Mouse (Mus musculus): Measurements from ENCODE around the gene Peli2. TPM values are rescaled to one million over a fixed set of nuclear protein-coding genes. Genes with fewer than 3 reads are reported as not detected.

Peli2 gene
- polyA plus RNA-seq, 1 experiment from 2014 or later, result 11.2 TPM

DNA sequence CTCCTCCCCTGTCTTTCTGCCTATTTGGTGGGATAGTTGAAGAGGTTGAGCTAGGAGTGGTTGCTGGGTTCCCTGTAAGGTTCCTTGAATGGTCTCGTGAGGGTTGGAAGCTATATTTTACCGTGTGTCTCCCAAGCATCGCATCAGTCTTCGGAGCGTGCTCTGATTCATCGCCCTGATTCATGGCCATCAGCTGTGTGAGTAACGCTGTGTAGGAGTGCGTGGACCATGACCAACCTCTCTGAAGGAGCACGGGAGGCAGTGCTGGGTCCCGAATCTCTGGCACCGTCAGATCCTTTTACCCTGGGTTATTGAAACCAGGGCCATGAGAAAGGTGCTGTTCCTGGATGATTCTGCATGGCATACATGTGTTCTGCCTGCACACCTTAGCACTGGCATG lies 92.2 kb downstream of the Peli2 start:
- Histone ChIP-seq H3K4me1 (ENCODE audit: control insufficient read depth, insufficient read depth, low read length) (peaks cover 4% of the 10 kb centered on the region; the same call in 1 of the 2 replicates), H3K27me3 (ENCODE audit: control insufficient read depth, insufficient read depth, low read length) (no peaks in the 10 kb centered on the region), H3K4me3 (ENCODE audit: low read depth, low read length) (no peak overlapping the region), H3K4me2 (replicated peaks; ENCODE audit: low read depth, low read length) (no peak overlapping the region), H3K27ac (ENCODE audit: low read length) (no peak overlapping the region), H3K9ac (replicated peaks; ENCODE audit: low read depth, low read length) (no peak overlapping the region), H3K9me3 (ENCODE audit: control insufficient read depth, low read depth, low read length) (no peaks in the 10 kb centered on the region), H3K36me3 (ENCODE audit: control insufficient read depth, insufficient read depth, low read length) (no peaks in the 10 kb centered on the region)
- WGBS, result 88% methylated on average over 11 of the region's 11 CpGs
- ATAC-seq (ENCODE audit: insufficient number of reproducible peaks, insufficient read depth, low FRiP score, low read depth), result no peak

DNA sequence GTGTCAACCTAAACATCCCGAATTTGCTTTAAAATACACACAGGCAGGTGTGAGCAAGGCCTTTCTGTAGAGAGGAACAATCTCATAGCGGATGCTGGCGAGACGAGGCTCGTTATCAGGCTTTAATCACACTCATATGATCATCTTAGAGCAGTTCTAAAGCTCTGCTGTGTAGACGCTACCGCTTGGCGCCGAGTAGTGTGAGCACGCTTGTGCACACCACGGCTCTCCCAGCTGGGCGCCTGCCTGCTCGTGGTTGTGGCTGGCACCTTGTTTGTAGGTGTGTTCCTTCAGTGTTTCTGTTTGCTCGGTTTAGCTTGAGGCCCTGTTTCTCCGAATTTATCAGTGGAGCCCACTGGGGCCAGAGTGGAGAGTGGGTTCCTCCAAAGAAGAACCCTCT lies 93.0 kb downstream of the Peli2 start:
- 91% methylated on average over 15 of the region's 15 CpGs for WGBS
- no peak for ATAC-seq (ENCODE audit: insufficient number of reproducible peaks, insufficient read depth, low FRiP score, low read depth)
- no peaks in the 10 kb centered on the region for H3K9me3 ChIP-seq (ENCODE audit: control insufficient read depth, low read depth, low read length)

DNA sequence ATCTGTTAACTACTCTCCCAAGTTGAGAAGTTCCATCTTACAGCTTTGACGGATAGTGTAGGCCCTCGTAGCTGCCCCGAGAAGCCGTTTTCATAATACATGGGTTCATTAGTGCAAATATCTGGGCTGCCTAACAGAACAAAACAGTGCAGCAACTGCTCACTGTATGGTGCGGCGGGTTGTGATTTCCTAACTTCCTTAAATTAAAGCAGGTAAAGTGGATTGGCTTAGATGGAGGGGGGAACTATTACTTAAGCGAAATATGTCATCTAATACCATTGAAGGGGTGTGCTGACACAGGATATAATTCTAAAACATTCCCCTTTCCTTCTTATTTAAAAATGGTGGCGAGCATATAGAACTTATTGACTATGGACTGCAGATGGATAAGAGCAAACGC lies 101.4 kb downstream of the Peli2 start:
- H3K4me2 ChIP-seq (replicated peaks; ENCODE audit: low read depth, low read length), result no peak overlapping the region

More for the DNA sequence above, 93.0 kb downstream of the Peli2 start:
- H3K9ac ChIP-seq (replicated peaks; ENCODE audit: low read depth, low read length), result no peak overlapping the region
- no peak overlapping the region for H3K4me3 ChIP-seq (ENCODE audit: low read depth, low read length)
- H3K27me3 ChIP-seq (ENCODE audit: control insufficient read depth, insufficient read depth, low read length), result no peaks in the 10 kb centered on the region
- no peaks in the 10 kb centered on the region for H3K4me1 ChIP-seq (ENCODE audit: control insufficient read depth, insufficient read depth, low read length)
- no peaks in the 10 kb centered on the region for H3K36me3 ChIP-seq (ENCODE audit: control insufficient read depth, insufficient read depth, low read length)
- H3K27ac ChIP-seq (ENCODE audit: low read length), result no peak overlapping the region
- H3K4me2 ChIP-seq (replicated peaks; ENCODE audit: low read depth, low read length), result no peak overlapping the region

GRCm38 (mm10) chr14:48222684-48223083 lies 102.1 kb downstream of the Peli2 start:
- H3K4me1 ChIP-seq (ENCODE audit: control insufficient read depth, insufficient read depth, low read length), result no peaks in the 10 kb centered on the region
- WGBS, result 81% methylated on average over 9 of the region's 9 CpGs
- ATAC-seq (ENCODE audit: insufficient number of reproducible peaks, insufficient read depth, low FRiP score, low read depth), result no peak

More for the DNA sequence above, 101.4 kb downstream of the Peli2 start:
- no peak overlapping the region for H3K4me3 ChIP-seq (ENCODE audit: low read depth, low read length)
- H3K36me3 ChIP-seq (ENCODE audit: control insufficient read depth, insufficient read depth, low read length), result no peaks in the 10 kb centered on the region
- no peak overlapping the region for H3K9ac ChIP-seq (replicated peaks; ENCODE audit: low read depth, low read length)
- WGBS, result 67% methylated on average over 9 of the region's 9 CpGs
- ATAC-seq (ENCODE audit: insufficient number of reproducible peaks, insufficient read depth, low FRiP score, low read depth), result no peak
- no peaks in the 10 kb centered on the region for H3K4me1 ChIP-seq (ENCODE audit: control insufficient read depth, insufficient read depth, low read length)
- H3K27ac ChIP-seq (ENCODE audit: low read length), result no peak overlapping the region
- no peaks in the 10 kb centered on the region for H3K9me3 ChIP-seq (ENCODE audit: control insufficient read depth, low read depth, low read length)
- no peaks in the 10 kb centered on the region for H3K27me3 ChIP-seq (ENCODE audit: control insufficient read depth, insufficient read depth, low read length)

GRCm38 (mm10) chr14:48224203-48224602 lies 103.6 kb downstream of the Peli2 start:
- Histone ChIP-seq H3K36me3 (ENCODE audit: control insufficient read depth, insufficient read depth, low read length) (no peaks in the 10 kb centered on the region), H3K27ac (ENCODE audit: low read length) (no peak overlapping the region), H3K27me3 (ENCODE audit: control insufficient read depth, insufficient read depth, low read length) (no peaks in the 10 kb centered on the region), H3K4me3 (ENCODE audit: low read depth, low read length) (no peak overlapping the region), H3K9ac (replicated peaks; ENCODE audit: low read depth, low read length) (no peak overlapping the region), H3K9me3 (ENCODE audit: control insufficient read depth, low read depth, low read length) (no peaks in the 10 kb centered on the region), H3K4me2 (replicated peaks; ENCODE audit: low read depth, low read length) (no peak overlapping the region), H3K4me1 (ENCODE audit: control insufficient read depth, insufficient read depth, low read length) (no peaks in the 10 kb centered on the region)
- WGBS, result 87% methylated on average over 1 of the region's 1 CpGs
- ATAC-seq (ENCODE audit: insufficient number of reproducible peaks, insufficient read depth, low FRiP score, low read depth), result no peak

More at GRCm38 (mm10) chr14:48222684-48223083, 102.1 kb downstream of the Peli2 start:
- H3K27ac ChIP-seq (ENCODE audit: low read length), result no peak overlapping the region
- no peaks in the 10 kb centered on the region for H3K36me3 ChIP-seq (ENCODE audit: control insufficient read depth, insufficient read depth, low read length)
- no peaks in the 10 kb centered on the region for H3K27me3 ChIP-seq (ENCODE audit: control insufficient read depth, insufficient read depth, low read length)
- H3K4me2 ChIP-seq (replicated peaks; ENCODE audit: low read depth, low read length), result no peak overlapping the region
- H3K4me3 ChIP-seq (ENCODE audit: low read depth, low read length), result no peak overlapping the region
- H3K9ac ChIP-seq (replicated peaks; ENCODE audit: low read depth, low read length), result no peak overlapping the region
- H3K9me3 ChIP-seq (ENCODE audit: control insufficient read depth, low read depth, low read length), result no peaks in the 10 kb centered on the region

- no peak overlapping the region for H3K4me3 ChIP-seq (ENCODE audit: low read depth, low read length)
- 61% methylated on average over 5 of the region's 5 CpGs for WGBS
- no peak overlapping the region for H3K9ac ChIP-seq (replicated peaks; ENCODE audit: low read depth, low read length)
- ATAC-seq (ENCODE audit: insufficient number of reproducible peaks, insufficient read depth, low FRiP score, low read depth), result no peak
- H3K27me3 ChIP-seq (ENCODE audit: control insufficient read depth, insufficient read depth, low read length), result no peaks in the 10 kb centered on the region
- no peak overlapping the region for H3K27ac ChIP-seq (ENCODE audit: low read length)
- no peaks in the 10 kb centered on the region for H3K9me3 ChIP-seq (ENCODE audit: control insufficient read depth, low read depth, low read length)
- no peaks in the 10 kb centered on the region for H3K4me1 ChIP-seq (ENCODE audit: control insufficient read depth, insufficient read depth, low read length)
- no peak overlapping the region for H3K4me2 ChIP-seq (replicated peaks; ENCODE audit: low read depth, low read length)
- H3K36me3 ChIP-seq (ENCODE audit: control insufficient read depth, insufficient read depth, low read length), result no peaks in the 10 kb centered on the region
These were observed 104.3 kb downstream of the Peli2 start for GRCm38 (mm10) chr14:48224861-48225300.

GRCm38 (mm10) chr14:48225810-48226446 lies 105.3 kb downstream of the Peli2 start:
- WGBS, result 45% methylated on average over 7 of the region's 7 CpGs
- no peak overlapping the region for H3K9ac ChIP-seq (replicated peaks; ENCODE audit: low read depth, low read length)
- H3K27me3 ChIP-seq (ENCODE audit: control insufficient read depth, insufficient read depth, low read length), result no peaks in the 10 kb centered on the region
- no peak overlapping the region for H3K4me2 ChIP-seq (replicated peaks; ENCODE audit: low read depth, low read length)
- no peak overlapping the region for H3K4me3 ChIP-seq (ENCODE audit: low read depth, low read length)
- H3K4me1 ChIP-seq (ENCODE audit: control insufficient read depth, insufficient read depth, low read length), result no peaks in the 10 kb centered on the region
- no peaks in the 10 kb centered on the region for H3K36me3 ChIP-seq (ENCODE audit: control insufficient read depth, insufficient read depth, low read length)
- H3K9me3 ChIP-seq (ENCODE audit: control insufficient read depth, low read depth, low read length), result no peaks in the 10 kb centered on the region
- ATAC-seq (ENCODE audit: insufficient number of reproducible peaks, insufficient read depth, low FRiP score, low read depth), result no peak
- H3K27ac ChIP-seq (ENCODE audit: low read length), result no peak overlapping the region

DNA sequence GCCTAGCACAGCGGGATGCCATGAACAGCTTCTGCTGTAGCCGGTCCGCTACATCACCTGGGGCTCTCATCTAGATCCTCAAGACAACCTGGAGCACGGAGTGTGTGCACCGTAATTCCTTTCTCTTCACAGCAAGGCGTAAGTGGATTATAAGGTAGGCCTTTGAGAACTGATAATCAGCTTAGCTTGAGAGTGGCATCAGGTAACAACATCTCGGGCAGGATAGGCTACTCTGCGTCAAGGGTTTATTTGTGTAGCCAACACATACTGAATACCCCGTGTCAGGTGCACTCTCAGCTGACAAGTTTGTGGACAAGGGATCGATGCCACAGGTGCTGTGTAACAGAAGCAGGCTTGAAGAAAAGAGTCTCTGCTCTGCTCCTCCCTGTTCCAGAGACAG lies 106.1 kb downstream of the Peli2 start:
- no peaks in the 10 kb centered on the region for H3K4me1 ChIP-seq (ENCODE audit: control insufficient read depth, insufficient read depth, low read length)
- no peak for ATAC-seq (ENCODE audit: insufficient number of reproducible peaks, insufficient read depth, low FRiP score, low read depth)
- 81% methylated on average over 10 of the region's 10 CpGs for WGBS
- H3K4me3 ChIP-seq (ENCODE audit: low read depth, low read length), result no peak overlapping the region
- no peak overlapping the region for H3K27ac ChIP-seq (ENCODE audit: low read length)
- no peaks in the 10 kb centered on the region for H3K9me3 ChIP-seq (ENCODE audit: control insufficient read depth, low read depth, low read length)
- H3K27me3 ChIP-seq (ENCODE audit: control insufficient read depth, insufficient read depth, low read length), result no peaks in the 10 kb centered on the region
- H3K4me2 ChIP-seq (replicated peaks; ENCODE audit: low read depth, low read length), result no peak overlapping the region
- no peak overlapping the region for H3K9ac ChIP-seq (replicated peaks; ENCODE audit: low read depth, low read length)
- no peaks in the 10 kb centered on the region for H3K36me3 ChIP-seq (ENCODE audit: control insufficient read depth, insufficient read depth, low read length)
